Mouse (Mus musculus) heart, postnatal 0 days (tissue): ENCODE results near the gene Ppp5c.

Source experiments
- CTCF ChIP-seq: IDR thresholded peaks from 2 replicates; pipeline ENCODE4 v1.5.1; 2016; ENCODE audit warnings: antibody characterized with exemption, control low read depth, low read depth
- EP300 ChIP-seq: IDR thresholded peaks from 2 replicates; pipeline ENCODE4 v1.6.1; 2016; ENCODE audit warnings: antibody characterized with exemption, low read depth

DNA sequence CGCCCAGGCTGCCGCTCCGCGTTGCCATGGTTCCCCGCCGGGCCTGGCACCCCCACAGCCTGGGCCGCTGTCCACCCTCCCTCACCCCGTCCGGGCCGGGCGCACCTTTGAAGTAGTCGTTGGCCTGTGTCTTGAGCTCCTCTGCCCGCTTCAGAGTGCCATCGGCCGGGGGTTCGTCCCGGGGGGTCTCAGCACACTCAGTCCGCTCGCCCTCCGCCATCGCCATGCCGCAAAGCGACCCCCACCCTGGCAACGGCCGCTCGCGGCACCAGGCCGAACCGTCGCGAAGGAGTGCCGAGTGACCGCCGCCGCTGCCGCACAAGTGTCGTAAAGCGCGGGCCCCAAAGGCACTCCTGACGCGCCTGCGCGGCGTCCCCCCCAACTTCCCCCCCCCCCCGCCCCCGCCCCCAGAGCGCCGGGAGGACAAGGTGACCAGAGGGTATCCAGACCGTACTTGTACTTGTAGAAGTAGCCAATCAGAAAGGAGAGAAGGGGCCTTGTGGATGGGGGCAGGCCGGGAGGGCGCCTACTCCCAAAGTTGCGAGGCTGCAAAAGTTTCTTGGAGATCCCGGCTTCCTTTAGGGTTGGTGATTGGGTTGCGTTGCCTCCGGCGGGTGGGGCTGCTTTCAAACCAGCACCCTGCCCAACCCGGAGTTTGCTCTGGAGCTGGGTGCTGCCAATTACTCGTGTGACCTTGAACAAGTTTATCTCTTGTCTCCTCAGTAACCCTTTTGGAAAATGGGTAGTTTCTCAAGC lies at the start of gene Ppp5c:
- TF ChIP-seq EP300 (no peak), CTCF (no peak)
